Mouse (Mus musculus) forebrain, embryonic 15.5 days (tissue): ENCODE measurements around the gene Ercc5. TPM values are rescaled to one million over a fixed set of nuclear protein-coding genes. Genes with fewer than 3 reads are reported as not detected.
A peak's percentile ranks its signal among the peaks of the same experiment; 100 is the strongest.

ENCODE experiments used
- ATAC-seq: fragments of 200-750 bp; cut with Nextera tagmentation; replicated peaks from 2 replicates; pipeline ENCODE4 v1.8.0; 2017; ENCODE audit warnings: mild to moderate bottlenecking, moderate TSS enrichment, moderate library complexity
- H3K27ac ChIP-seq: fragments of 300-500 bp; sonication (generic); replicated peaks from 2 replicates; pipeline ENCODE4 v1.5.1; 2015; ENCODE audit warnings: mild to moderate bottlenecking, inconsistent platforms
- H3K27me3 ChIP-seq: fragments of 300-500 bp; sonication (generic); 2 replicates; pipeline ENCODE4 v1.6.1; 2015; ENCODE audit warnings: inconsistent platforms
- H3K36me3 ChIP-seq: fragments of 300-500 bp; sonication (generic); 2 replicates; pipeline ENCODE4 v1.6.1; 2015; ENCODE audit warnings: mild to moderate bottlenecking, inconsistent platforms
- H3K4me1 ChIP-seq: fragments of 300-500 bp; sonication (generic); 2 replicates; pipeline ENCODE4 v1.6.1; 2015; ENCODE audit warnings: inconsistent platforms
- H3K4me2 ChIP-seq: fragments of 300-500 bp; sonication (generic); replicated peaks from 2 replicates; pipeline ENCODE4 v1.6.1; 2015; ENCODE audit warnings: mild to moderate bottlenecking, inconsistent platforms
- H3K4me3 ChIP-seq: fragments of 300-500 bp; sonication (generic); 2 replicates; pipeline ENCODE4 v1.5.1; 2015; ENCODE audit warnings: mild to moderate bottlenecking, inconsistent platforms
- H3K9ac ChIP-seq: fragments of 300-500 bp; sonication (generic); replicated peaks from 2 replicates; pipeline ENCODE4 v1.6.1; 2015; ENCODE audit warnings: mild to moderate bottlenecking, inconsistent platforms
- H3K9me3 ChIP-seq: fragments of 300-500 bp; sonication (generic); 2 replicates; pipeline ENCODE4 v1.6.1; 2016; ENCODE audit warnings: inconsistent platforms
- WGBS: fragments of 180-500 bp; shearing (Covaris S2); methylation state at CpG from one replicate; pipeline ENCODE4 v1.1.7; 2015; ENCODE audit warnings: mixed read lengths; 5-methylcytosine and 5-hydroxymethylcytosine counted together
- polyA plus RNA-seq: library from polyadenylated mRNA; unstranded; fragments of >200 nt; fragmentation: Nextera tagmentation; extraction: Ambion mirVana; gene quantifications from 2 replicates; pipeline ENCODE4 v1.2.1, GENCODE M21; 2015

Ercc5 gene
- polyA plus RNA-seq, 1 experiment from 2014 or later, result 37.4 TPM

GRCm38 (mm10) chr1:44129929-44130581 is 17.5 kb upstream of the Ercc5 start:
- Histone ChIP-seq H3K27me3 (no peaks in the 10 kb centered on the region), H3K9ac (no peak overlapping the region), H3K4me2 (no peak overlapping the region), H3K4me3 (no peak overlapping the region), H3K9me3 (no peaks in the 10 kb centered on the region), H3K4me1 (no peaks in the 10 kb centered on the region), H3K36me3 (peaks cover 52% of the 10 kb centered on the region), H3K27ac (no peak overlapping the region)
- WGBS, result 94% methylated on average over 4 of the region's 4 CpGs
- ATAC-seq, result no peak

DNA sequence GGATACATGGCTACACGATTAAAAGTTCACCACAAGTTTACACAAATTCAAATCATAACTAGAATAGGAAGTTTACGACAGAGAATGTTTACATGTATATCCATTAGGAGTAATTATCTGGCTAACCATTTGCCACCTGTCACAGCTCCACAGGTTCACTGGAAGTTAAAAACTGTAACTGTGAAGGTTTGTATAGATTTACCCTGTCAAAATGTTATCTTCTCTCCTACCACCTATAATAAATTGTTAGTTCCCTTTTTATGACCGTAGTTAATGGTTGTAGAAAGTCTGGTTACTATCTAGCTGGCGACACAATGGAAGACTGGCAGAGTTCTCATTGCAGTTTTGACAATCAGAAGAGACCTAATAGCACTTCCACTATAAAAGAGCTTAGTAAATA is 7.3 kb upstream of the Ercc5 start:
- no peak overlapping the region for H3K4me2 ChIP-seq
- no peak overlapping the region for H3K27ac ChIP-seq
- ATAC-seq, result no peak
- no peak overlapping the region for H3K4me3 ChIP-seq
- no peaks in the 10 kb centered on the region for H3K27me3 ChIP-seq
- H3K9me3 ChIP-seq, result no peaks in the 10 kb centered on the region
- no peak overlapping the region for H3K9ac ChIP-seq
- H3K4me1 ChIP-seq, result no peaks in the 10 kb centered on the region
- peaks cover 61% of the 10 kb centered on the region for H3K36me3 ChIP-seq
- 95% methylated on average over 4 of the region's 4 CpGs for WGBS

DNA sequence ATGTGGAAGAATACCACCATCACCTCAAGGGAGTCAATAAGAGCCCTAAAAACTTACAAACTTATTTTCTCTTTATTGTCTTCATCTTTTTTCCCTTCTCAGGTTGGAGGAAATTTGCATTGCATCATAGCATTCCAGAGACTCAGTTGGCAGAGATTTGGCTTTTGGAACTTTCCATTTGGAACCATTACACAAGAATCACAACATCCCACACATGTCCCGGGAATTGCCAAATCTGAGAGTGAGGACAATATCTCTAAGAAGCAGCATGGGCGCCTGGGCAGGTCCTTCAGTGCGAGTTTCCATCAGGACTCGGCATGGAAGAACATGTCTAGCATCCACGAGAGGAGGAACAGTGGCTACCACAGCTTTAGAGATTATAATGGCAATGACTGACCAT is 4.8 kb upstream of the Ercc5 start:
- Histone ChIP-seq H3K4me2 (no peak overlapping the region), H3K27ac (no peak overlapping the region), H3K9ac (no peak overlapping the region), H3K4me3 (no peak overlapping the region), H3K9me3 (no peaks in the 10 kb centered on the region), H3K36me3 (peaks cover 48% of the 10 kb centered on the region), H3K4me1 (peaks cover 4% of the 10 kb centered on the region), H3K27me3 (no peaks in the 10 kb centered on the region)
- 92% methylated on average over 5 of the region's 5 CpGs for WGBS
- no peak for ATAC-seq

DNA sequence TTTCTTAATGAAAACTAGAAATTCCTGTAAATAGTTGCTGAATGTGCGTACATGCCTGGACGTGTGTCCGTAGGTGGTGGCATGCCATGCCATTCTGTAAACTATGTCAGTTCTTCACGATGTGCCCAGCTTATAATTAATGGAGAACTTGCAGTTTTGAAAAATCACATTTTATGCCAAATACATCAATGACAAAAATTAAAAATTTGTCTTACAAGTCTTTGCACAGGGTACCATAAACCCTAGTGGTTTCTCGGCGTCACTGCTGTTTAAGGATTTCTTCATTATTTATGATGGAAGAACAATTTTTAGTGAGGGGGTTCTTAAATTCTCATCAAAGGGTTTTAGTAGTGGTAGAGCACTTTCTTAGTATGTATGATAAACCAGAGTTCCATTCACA is 1.2 kb downstream of the Ercc5 start:
- 27% methylated on average over 6 of the region's 6 CpGs for WGBS
- ATAC-seq, result no peak
- Histone ChIP-seq H3K9me3 (no peaks in the 10 kb centered on the region), H3K9ac (peak overlapping the region; percentile 100), H3K4me1 (peaks cover 19% of the 10 kb centered on the region), H3K4me3 (peak overlapping the region; percentile 100), H3K27me3 (no peaks in the 10 kb centered on the region), H3K27ac (peak overlapping the region; percentile 100; the same call in 1 of the 2 replicates), H3K36me3 (peaks cover 6% of the 10 kb centered on the region; the same call in 1 of the 2 replicates), H3K4me2 (peak overlapping the region; percentile 67)

GRCm38 (mm10) chr1:44155287-44155686 is 7.7 kb downstream of the Ercc5 start:
- H3K4me1 ChIP-seq, result no peaks in the 10 kb centered on the region
- 95% methylated on average over 4 of the region's 4 CpGs for WGBS
- H3K9ac ChIP-seq, result no peak overlapping the region
- no peak overlapping the region for H3K4me2 ChIP-seq
- peaks cover 28% of the 10 kb centered on the region for H3K36me3 ChIP-seq
- no peaks in the 10 kb centered on the region for H3K9me3 ChIP-seq
- no peaks in the 10 kb centered on the region for H3K27me3 ChIP-seq
- ATAC-seq, result no peak
- H3K27ac ChIP-seq, result no peak overlapping the region
- H3K4me3 ChIP-seq, result no peak overlapping the region

- WGBS, result 96% methylated on average over 6 of the region's 6 CpGs
- H3K4me1 ChIP-seq, result no peaks in the 10 kb centered on the region
- H3K9me3 ChIP-seq, result no peaks in the 10 kb centered on the region
- no peak overlapping the region for H3K9ac ChIP-seq
- no peak for ATAC-seq
- H3K4me2 ChIP-seq, result no peak overlapping the region
- no peak overlapping the region for H3K4me3 ChIP-seq
- H3K27ac ChIP-seq, result no peak overlapping the region
- H3K36me3 ChIP-seq, result peaks cover 56% of the 10 kb centered on the region
- H3K27me3 ChIP-seq, result no peaks in the 10 kb centered on the region
Measured at GRCm38 (mm10) chr1:44158317-44158716, 10.8 kb downstream of the Ercc5 start.

DNA sequence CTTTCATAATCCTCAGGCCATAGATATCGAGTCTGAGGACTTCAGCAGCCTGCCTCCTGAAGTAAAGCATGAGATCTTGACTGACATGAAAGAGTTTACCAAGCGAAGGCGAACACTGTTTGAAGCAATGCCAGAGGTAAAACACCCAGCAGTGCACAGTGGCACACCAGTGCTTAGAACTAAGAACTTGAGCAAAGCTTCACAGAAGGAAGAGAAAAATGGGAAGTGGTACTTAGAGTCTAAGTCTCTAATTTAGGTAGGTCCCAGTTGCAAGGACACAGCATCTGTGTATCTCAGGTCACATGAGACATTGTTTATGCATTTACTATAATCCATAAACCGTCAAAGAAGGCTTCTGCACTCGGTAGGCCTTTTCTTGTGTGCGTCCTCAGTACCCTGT is 14.3 kb downstream of the Ercc5 start:
- Histone ChIP-seq H3K9ac (no peak overlapping the region), H3K4me1 (no peaks in the 10 kb centered on the region), H3K4me2 (no peak overlapping the region), H3K9me3 (no peaks in the 10 kb centered on the region), H3K36me3 (peaks cover 85% of the 10 kb centered on the region), H3K27ac (no peak overlapping the region), H3K4me3 (no peak overlapping the region), H3K27me3 (no peaks in the 10 kb centered on the region)
- ATAC-seq, result no peak
- WGBS, result 97% methylated on average over 6 of the region's 6 CpGs

- Histone ChIP-seq H3K27me3 (no peaks in the 10 kb centered on the region), H3K4me3 (no peak overlapping the region), H3K36me3 (peaks cover 91% of the 10 kb centered on the region), H3K4me1 (no peaks in the 10 kb centered on the region), H3K4me2 (no peak overlapping the region), H3K27ac (no peak overlapping the region), H3K9ac (no peak overlapping the region), H3K9me3 (no peaks in the 10 kb centered on the region)
- ATAC-seq, result no peak
- WGBS, result 96% methylated on average over 5 of the region's 5 CpGs
Measured at GRCm38 (mm10) chr1:44162389-44162788, 14.8 kb downstream of the Ercc5 start.

GRCm38 (mm10) chr1:44167859-44168383 is 20.4 kb downstream of the Ercc5 start:
- peaks cover 87% of the 10 kb centered on the region for H3K36me3 ChIP-seq
- no peak overlapping the region for H3K27ac ChIP-seq
- H3K27me3 ChIP-seq, result no peaks in the 10 kb centered on the region
- H3K4me3 ChIP-seq, result no peak overlapping the region
- H3K4me1 ChIP-seq, result no peaks in the 10 kb centered on the region
- H3K9ac ChIP-seq, result no peak overlapping the region
- WGBS, result 98% methylated on average over 3 of the region's 3 CpGs
- no peak for ATAC-seq
- no peaks in the 10 kb centered on the region for H3K9me3 ChIP-seq
- H3K4me2 ChIP-seq, result no peak overlapping the region

DNA sequence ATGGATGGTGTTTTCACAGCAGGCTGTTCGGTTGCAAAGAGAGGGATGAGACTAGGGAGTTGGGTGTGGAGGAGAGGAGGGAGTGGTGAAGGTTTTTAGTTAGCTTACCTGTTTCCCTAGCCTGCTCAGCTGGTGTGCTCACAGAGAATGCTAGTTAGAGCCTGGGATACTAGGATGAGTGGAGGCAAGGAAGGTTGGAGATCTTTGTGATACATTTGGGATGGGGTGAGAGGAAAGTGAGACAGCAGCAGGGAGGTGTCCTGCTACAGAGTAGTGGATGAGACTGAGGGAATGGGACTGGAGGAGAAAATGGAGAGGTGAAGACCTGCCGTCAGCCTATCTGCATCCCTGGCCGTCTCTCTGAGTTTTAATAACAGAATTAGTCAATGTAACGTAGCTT is 25.1 kb downstream of the Ercc5 start:
- WGBS, result 96% methylated on average over 4 of the region's 4 CpGs

GRCm38 (mm10) chr1:44173903-44174302 is 26.4 kb downstream of the Ercc5 start:
- Histone ChIP-seq H3K9ac (no peak overlapping the region), H3K9me3 (no peaks in the 10 kb centered on the region), H3K4me3 (no peak overlapping the region), H3K4me1 (no peaks in the 10 kb centered on the region), H3K4me2 (no peak overlapping the region), H3K27ac (no peak overlapping the region), H3K36me3 (peaks cover 89% of the 10 kb centered on the region), H3K27me3 (no peaks in the 10 kb centered on the region)
- WGBS, result 90% methylated on average over 8 of the region's 8 CpGs
- no peak for ATAC-seq

More for the DNA sequence above, 25.1 kb downstream of the Ercc5 start:
- Histone ChIP-seq H3K4me2 (no peak overlapping the region), H3K4me3 (no peak overlapping the region), H3K27me3 (no peaks in the 10 kb centered on the region), H3K36me3 (peaks cover 88% of the 10 kb centered on the region), H3K4me1 (no peaks in the 10 kb centered on the region), H3K9ac (no peak overlapping the region), H3K9me3 (no peaks in the 10 kb centered on the region), H3K27ac (no peak overlapping the region)
- ATAC-seq, result no peak

- H3K4me2 ChIP-seq, result no peak overlapping the region
- no peak overlapping the region for H3K9ac ChIP-seq
- peaks cover 82% of the 10 kb centered on the region for H3K36me3 ChIP-seq
- H3K9me3 ChIP-seq, result no peaks in the 10 kb centered on the region
- 95% methylated on average over 5 of the region's 5 CpGs for WGBS
- H3K4me1 ChIP-seq, result no peaks in the 10 kb centered on the region
- no peak overlapping the region for H3K27ac ChIP-seq
- H3K27me3 ChIP-seq, result no peaks in the 10 kb centered on the region
- no peak overlapping the region for H3K4me3 ChIP-seq
- ATAC-seq, result no peak
Measured at GRCm38 (mm10) chr1:44178086-44178485, 30.5 kb downstream of the Ercc5 start.

DNA sequence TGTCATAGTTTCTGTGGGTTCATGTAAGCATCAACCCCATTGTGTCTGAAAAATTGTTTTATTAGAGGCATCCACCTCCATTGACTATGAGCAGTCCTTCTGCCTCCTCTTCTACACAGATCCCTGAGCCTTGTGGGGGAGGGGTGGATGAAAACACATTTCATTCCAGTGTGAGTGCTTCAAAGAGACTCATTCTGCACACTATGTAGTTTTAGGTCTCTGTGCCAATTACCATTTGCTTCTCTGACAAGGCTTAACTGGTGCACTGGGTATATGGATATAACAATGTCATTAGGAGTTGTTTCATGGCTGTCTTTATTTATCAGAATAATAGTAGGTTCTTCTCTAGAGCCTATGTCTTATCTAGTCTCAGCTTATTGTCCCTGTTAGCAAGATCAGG is 38.9 kb downstream of the Ercc5 start:
- no peak overlapping the region for H3K27ac ChIP-seq
- no peak for ATAC-seq
- no peak overlapping the region for H3K4me3 ChIP-seq
- H3K27me3 ChIP-seq, result no peaks in the 10 kb centered on the region
- H3K4me2 ChIP-seq, result no peak overlapping the region
- H3K36me3 ChIP-seq, result peaks cover 12% of the 10 kb centered on the region
- no peaks in the 10 kb centered on the region for H3K4me1 ChIP-seq
- no peaks in the 10 kb centered on the region for H3K9me3 ChIP-seq
- no peak overlapping the region for H3K9ac ChIP-seq
